Mouse (Mus musculus): ENCODE data around the gene Sept4. TPM values are rescaled to one million over a fixed set of nuclear protein-coding genes. Genes with fewer than 3 reads are reported as not detected.

The Sept4 gene
- polyA plus RNA-seq, 1 experiment from 2014 or later: 11.2 TPM

DNA sequence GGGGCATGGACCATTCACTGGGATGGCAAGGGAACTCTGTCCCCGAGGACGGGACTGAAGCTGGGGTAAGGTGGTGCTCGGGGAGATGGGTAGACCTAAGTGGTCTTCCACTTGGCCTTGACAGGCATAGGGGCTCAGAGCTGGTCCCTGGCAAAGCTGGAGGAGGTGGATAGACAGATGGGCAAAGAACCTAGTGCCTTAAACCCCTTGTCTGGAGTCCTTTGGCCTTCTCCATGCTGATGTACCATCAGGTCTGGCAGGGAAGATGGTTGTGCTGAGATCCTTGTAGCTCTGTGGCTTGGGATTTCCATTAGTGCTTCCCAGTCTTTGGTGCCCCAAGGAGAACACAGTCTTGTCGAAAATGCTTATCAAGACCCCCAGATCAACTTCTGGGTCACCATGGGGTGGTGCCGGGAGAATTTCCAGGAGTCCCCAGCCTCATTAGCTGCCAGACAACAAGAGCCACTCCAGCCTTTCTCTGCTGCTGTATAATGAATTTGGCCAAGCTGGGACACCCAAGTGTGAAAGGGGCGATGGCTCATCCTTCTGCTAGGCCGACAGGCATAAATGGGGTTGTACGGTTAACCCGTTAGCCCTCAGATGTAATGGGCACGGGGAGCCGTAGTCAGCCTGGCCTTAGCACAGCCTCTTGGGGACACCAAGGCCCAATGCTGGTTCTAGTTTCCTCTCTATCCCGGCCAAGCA lies 12.6 kb downstream of the Sept4 start:
- Histone ChIP-seq H3K4me1 (peaks cover 66% of the 10 kb centered on the region), H3K27me3 (ENCODE audit: insufficient read depth, poor library complexity, severe bottlenecking) (peaks cover 18% of the 10 kb centered on the region; the same call in 1 of the 2 replicates), H3K9me3 (no peaks in the 10 kb centered on the region), H3K4me3 (no peak overlapping the region), H3K27ac (no peak overlapping the region; the same call in 1 of the 2 replicates), H3K36me3 (no peaks in the 10 kb centered on the region)
- 79% methylated on average over 12 of the region's 12 CpGs for WGBS
- no peak for DNase-seq (ENCODE audit: low spot score)

DNA sequence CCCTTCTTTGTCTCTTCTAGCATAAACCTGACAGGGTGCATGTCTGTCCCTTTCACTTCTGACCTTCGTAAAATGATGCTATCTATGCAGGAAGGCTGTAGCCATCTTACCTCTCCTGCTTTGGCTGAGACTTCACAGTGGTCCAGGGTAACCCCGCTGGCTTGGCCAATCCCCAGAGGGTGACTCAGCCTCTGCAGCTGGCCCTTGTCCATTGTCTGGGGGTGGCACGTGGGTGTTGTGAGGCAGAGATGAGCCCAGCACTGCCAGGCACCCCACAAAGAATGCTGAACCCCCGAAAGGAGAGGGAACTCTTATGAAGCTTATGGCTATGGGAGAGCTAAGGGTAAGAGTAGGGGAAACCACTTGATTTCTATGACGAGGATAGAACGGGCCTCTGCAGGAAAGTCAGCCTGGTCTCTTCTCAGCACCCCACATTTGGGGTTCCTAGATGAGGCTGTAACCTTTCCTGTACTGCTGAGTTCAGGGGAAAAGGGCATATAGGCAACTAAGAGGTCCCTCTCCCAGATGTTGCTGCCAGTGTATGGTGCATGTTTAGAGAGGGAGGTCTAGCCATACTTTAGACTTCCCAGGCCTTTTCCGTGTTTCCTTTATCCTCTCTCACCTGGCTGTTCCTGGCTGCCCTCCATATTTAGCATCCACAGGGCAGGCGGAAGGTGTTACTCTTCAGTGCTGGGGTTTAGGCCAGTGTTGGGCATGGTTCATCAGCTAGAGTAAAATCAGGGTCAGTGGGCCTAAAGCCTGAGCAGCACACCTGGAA lies 13.4 kb downstream of the Sept4 start:
- Histone ChIP-seq H3K9me3 (no peaks in the 10 kb centered on the region), H3K27ac (no peak overlapping the region), H3K27me3 (ENCODE audit: insufficient read depth, poor library complexity, severe bottlenecking) (peaks cover 18% of the 10 kb centered on the region; the same call in 1 of the 2 replicates), H3K36me3 (no peaks in the 10 kb centered on the region), H3K4me1 (peaks cover 65% of the 10 kb centered on the region), H3K4me3 (no peak overlapping the region)
- DNase-seq (ENCODE audit: low spot score): no peak
- 73% methylated on average over 8 of the region's 8 CpGs for WGBS

DNA sequence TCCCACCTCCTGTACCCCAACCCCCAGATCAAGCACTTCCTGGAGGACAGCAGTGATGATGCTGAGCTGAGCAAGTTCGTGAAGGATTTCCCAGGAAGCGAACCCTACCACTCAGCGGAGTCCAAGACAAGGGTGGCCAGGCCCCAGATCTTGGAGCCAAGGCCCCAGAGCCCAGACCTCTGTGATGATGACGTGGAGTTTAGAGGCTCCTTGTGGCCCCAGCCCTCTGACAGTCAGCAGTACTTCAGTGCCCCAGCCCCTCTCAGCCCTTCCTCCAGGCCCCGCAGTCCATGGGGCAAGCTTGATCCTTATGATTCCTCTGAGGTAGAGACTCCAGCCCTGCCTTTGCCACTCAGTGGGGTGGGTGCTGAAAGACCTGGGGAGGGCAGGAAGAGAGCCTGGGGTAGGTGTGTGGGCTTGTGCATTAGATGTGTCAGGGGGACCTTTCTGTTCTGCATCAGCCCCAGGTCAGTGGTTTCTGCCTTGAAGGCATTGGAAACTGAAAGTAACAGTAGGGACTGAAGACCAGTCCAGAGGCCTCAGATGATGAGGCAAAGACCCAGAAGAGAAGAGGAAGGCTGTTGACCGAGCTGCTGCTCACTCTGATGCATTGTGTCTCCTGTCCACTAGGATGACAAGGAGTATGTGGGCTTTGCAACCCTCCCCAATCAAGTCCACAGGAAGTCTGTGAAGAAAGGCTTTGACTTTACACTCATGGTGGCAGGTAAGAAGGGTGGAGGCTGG lies 14.8 kb downstream of the Sept4 start:
- Histone ChIP-seq H3K4me1 (peaks cover 52% of the 10 kb centered on the region), H3K36me3 (no peaks in the 10 kb centered on the region), H3K9me3 (no peaks in the 10 kb centered on the region), H3K27ac (no peak overlapping the region), H3K27me3 (ENCODE audit: insufficient read depth, poor library complexity, severe bottlenecking) (peaks cover 18% of the 10 kb centered on the region; the same call in 1 of the 2 replicates), H3K4me3 (no peak overlapping the region)
- DNase-seq (ENCODE audit: low spot score): no peak
- 74% methylated on average over 6 of the region's 6 CpGs for WGBS

DNA sequence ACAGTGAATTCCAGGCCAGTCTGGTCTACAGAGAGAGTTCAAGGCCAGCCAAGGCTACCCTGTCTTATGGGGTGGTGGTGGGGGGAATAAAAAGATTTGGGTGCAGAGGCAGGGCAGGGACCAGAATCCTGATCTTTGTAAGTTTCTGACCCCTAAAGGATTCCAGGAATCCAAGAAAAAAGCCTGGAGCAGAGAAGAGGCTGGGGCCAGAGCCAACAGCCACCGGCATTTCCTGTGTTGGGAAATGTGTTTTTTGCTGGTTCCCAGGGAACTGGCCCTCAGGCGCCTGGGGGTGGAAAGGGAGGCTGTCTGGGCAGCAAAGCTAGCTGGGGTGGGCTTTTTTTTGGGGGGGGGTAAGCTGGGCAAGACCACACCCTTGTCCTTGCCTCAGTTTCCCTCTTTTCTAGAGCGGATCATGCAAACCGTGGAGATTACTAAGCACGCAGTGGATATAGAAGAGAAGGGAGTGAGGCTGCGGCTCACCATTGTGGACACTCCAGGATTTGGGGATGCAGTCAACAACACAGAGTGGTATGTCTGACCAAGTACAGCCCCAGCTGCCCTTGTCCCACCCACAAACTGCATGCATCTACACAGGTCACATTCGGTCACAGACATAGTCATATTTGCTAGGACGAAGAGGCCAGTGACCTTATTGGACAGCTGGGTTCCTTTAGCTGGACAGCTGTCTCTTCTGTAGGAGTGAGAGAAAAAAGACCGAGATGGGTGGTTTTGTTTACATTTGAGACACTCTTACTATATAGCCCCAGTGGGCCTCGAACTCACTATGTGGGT lies 16.2 kb downstream of the Sept4 start:
- no peak overlapping the region for H3K4me3 ChIP-seq
- 78% methylated on average over 10 of the region's 10 CpGs for WGBS
- H3K9me3 ChIP-seq: no peaks in the 10 kb centered on the region
- peak overlapping the region; percentile 36; the same call in 1 of the 2 replicates for H3K27ac ChIP-seq
- no peaks in the 10 kb centered on the region for H3K36me3 ChIP-seq
- peaks cover 18% of the 10 kb centered on the region; the same call in 1 of the 2 replicates for H3K27me3 ChIP-seq (ENCODE audit: insufficient read depth, poor library complexity, severe bottlenecking)
- H3K4me1 ChIP-seq: peaks cover 45% of the 10 kb centered on the region
- DNase-seq (ENCODE audit: low spot score): no peak

DNA sequence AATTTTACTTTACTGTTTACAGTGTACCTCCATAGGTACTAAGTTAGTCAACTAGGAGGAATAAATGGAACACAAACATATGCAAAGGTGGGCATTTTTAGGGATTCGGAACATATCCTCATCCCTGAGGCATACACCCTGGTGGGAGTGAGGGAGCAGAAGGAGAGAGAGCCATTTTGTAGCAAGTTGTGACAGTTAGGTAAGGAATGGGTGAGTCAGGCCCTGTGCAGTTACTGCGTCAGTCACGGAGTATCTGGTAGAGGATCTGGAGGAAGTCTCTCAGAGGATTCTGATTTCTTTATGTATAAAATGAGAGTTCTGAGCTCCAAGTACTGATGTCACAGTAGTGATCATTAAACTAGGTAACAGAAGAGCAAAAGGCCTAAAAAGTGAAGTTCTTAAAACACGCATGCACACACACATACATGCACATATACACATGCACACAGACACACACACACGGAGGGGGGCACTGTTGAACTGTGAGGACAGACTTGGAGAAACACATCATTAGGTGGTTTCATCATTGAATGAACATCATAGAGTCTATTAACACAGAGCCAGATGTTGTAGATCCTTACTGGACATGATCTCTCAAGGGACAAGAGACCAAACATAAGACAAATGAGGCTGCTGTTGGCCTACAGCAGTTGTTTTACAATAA lies 18.6 kb downstream of the Sept4 start:
- Histone ChIP-seq H3K27ac (no peak overlapping the region), H3K4me1 (peaks cover 39% of the 10 kb centered on the region), H3K27me3 (ENCODE audit: insufficient read depth, poor library complexity, severe bottlenecking) (no peaks in the 10 kb centered on the region), H3K9me3 (no peaks in the 10 kb centered on the region), H3K4me3 (no peak overlapping the region), H3K36me3 (no peaks in the 10 kb centered on the region)
- WGBS: 87% methylated on average over 5 of the region's 5 CpGs
- no peak for DNase-seq (ENCODE audit: low spot score)

DNA sequence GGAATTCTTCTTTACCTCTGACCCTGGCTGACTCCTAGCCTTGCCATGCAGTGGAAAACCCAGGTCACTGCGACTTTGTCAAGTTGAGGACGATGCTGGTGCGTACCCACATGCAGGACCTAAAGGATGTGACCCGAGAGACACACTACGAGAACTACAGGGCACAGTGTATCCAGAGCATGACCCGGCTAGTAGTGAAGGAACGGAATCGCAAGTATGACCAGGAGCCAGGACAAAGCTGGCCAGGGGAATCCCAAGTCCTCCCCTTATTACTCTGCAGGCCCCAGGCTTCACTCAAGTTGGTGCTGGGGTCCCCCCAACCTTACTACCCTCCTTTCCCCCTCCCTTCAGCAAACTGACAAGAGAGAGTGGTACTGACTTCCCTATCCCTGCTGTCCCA lies 20.9 kb downstream of the Sept4 start:
- no peak overlapping the region for H3K27ac ChIP-seq
- H3K4me1 ChIP-seq: peaks cover 48% of the 10 kb centered on the region
- DNase-seq (ENCODE audit: low spot score): no peak
- H3K9me3 ChIP-seq: no peaks in the 10 kb centered on the region
- peaks cover 10% of the 10 kb centered on the region for H3K36me3 ChIP-seq
- 0 out of 2 replicates have a peak overlapping the region, but pooled peaks have one; percentile 67 for H3K4me3 ChIP-seq
- H3K27me3 ChIP-seq (ENCODE audit: insufficient read depth, poor library complexity, severe bottlenecking): no peaks in the 10 kb centered on the region
- 83% methylated on average over 8 of the region's 8 CpGs for WGBS

DNA sequence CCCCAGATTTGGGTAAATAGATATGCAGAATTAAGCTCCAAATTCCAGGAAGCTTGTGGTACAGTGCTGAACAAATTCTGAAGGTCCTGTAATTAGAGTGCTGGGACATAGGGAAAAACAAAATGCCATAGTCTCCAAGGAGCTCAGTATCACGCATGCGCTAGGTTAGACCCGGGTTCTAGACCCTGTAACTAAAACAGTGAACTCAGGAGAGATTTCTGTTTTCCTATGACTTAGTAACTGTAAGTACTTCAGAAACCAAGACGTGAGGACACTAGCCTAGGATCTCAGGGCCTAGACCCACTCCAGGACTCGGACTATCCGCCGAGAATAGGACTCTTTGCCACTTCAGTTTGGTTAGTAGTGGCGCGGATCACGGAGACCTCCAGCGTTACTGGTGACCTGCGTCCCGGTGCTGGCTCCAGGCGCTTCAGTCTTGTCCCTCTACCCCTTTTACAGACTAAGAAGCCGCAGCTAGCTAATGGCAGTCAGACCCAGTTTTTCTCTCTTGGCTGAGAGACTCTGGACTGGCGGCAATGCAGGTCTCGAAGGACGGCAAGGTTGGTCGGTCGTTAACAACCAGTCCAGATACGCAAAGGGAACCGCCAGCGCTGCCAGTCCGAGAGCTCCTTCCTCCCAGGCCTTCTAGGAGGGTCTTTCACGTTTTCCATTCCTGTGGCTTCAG lies 22.3 kb downstream of the Sept4 start:
- Histone ChIP-seq H3K4me1 (peaks cover 54% of the 10 kb centered on the region), H3K27ac (peak overlapping the region; percentile 92)
- 2% methylated on average over 25 of the region's 25 CpGs for WGBS

DNA sequence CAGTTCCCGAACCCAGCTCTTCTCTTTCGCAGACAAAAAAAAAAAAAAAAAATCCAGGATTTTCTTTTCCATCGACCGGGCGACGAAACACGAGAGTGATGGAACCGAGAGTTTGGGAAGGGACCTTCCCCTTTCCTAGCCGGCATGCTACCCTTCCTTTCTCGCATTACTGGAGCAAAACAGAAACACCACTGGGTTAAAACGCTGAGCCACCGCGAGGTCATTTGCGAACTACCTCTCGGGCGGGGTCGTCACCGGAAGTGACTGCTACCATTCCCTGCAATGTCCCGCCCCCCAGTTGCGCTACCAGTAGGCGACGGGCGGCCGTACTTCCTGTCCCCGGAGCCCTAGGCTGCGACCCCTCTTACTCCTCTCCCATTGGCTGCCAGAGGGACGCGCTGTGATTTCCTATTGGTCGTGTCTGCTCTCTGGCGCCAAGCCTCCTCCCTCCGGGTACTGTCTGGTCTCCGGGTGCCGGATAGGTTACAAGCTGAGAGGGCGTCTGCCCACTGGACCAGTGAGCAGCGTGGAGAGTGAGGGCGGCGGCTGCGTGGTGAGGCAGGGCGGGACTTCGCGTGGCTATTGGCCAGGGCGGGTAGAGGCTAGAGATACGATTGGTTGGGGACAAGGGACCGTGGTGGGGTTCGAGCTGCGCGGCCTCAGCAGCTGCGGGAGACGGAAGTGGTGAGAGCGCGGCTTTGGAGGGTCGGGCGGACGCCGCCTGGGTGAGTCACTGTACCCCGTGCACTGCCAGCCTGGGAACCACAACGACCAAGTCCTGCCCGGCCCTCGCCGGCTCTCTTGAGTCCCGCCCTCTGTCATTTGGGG lies 23.0 kb downstream of the Sept4 start, which contains the start of gene Mtmr4:
TSS of gene Mtmr4 (plus strand) at position 637 of the 828 bp plus-strand sequence.
- H3K36me3 ChIP-seq: peaks cover 12% of the 10 kb centered on the region
- H3K27me3 ChIP-seq (ENCODE audit: insufficient read depth, poor library complexity, severe bottlenecking): no peaks in the 10 kb centered on the region
- peak; percentile 100 for DNase-seq (ENCODE audit: low spot score)
- under 1% methylated on average over 61 of the region's 61 CpGs for WGBS
- H3K4me3 ChIP-seq: peak within 1 kb of the TSS; percentile 67
- H3K27ac ChIP-seq: peak within 1 kb of the TSS; percentile 92
- H3K4me1 ChIP-seq: peaks cover 61% of the 10 kb centered on the region
- H3K9me3 ChIP-seq: no peaks in the 10 kb centered on the region

More for the DNA sequence above, 22.3 kb downstream of the Sept4 start:
- no peaks in the 10 kb centered on the region for H3K27me3 ChIP-seq (ENCODE audit: insufficient read depth, poor library complexity, severe bottlenecking)
- peak; percentile 86 for DNase-seq (ENCODE audit: low spot score)
- H3K9me3 ChIP-seq: no peaks in the 10 kb centered on the region
- H3K36me3 ChIP-seq: peaks cover 11% of the 10 kb centered on the region
- peak overlapping the region; percentile 67 for H3K4me3 ChIP-seq

DNA sequence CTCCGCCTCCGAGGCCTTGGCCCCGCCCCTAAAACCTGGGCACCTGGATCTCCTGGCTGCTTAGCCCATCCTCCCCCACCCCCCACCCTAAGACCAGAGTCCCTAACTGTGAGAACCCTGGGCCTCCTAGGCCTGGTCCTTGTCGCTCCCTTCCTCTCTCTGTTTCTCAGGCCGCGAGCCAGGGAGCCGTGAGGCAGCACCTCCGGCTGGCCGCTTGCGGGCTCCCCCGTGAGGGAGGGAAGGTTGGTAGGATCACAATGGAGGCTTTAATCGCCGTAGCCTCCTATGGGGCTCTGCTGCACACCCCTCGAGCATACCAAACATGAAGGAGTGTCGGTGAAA lies 23.6 kb downstream of the Sept4 start:
- H3K36me3 ChIP-seq: peaks cover 18% of the 10 kb centered on the region
- 0% methylated on average over 14 of the region's 15 CpGs for WGBS
- no peak for DNase-seq (ENCODE audit: low spot score)
- no peaks in the 10 kb centered on the region for H3K27me3 ChIP-seq (ENCODE audit: insufficient read depth, poor library complexity, severe bottlenecking)
- peak overlapping the region; percentile 92 for H3K27ac ChIP-seq
- peaks cover 67% of the 10 kb centered on the region for H3K4me1 ChIP-seq
- peak overlapping the region; percentile 67 for H3K4me3 ChIP-seq
- H3K9me3 ChIP-seq: no peaks in the 10 kb centered on the region

DNA sequence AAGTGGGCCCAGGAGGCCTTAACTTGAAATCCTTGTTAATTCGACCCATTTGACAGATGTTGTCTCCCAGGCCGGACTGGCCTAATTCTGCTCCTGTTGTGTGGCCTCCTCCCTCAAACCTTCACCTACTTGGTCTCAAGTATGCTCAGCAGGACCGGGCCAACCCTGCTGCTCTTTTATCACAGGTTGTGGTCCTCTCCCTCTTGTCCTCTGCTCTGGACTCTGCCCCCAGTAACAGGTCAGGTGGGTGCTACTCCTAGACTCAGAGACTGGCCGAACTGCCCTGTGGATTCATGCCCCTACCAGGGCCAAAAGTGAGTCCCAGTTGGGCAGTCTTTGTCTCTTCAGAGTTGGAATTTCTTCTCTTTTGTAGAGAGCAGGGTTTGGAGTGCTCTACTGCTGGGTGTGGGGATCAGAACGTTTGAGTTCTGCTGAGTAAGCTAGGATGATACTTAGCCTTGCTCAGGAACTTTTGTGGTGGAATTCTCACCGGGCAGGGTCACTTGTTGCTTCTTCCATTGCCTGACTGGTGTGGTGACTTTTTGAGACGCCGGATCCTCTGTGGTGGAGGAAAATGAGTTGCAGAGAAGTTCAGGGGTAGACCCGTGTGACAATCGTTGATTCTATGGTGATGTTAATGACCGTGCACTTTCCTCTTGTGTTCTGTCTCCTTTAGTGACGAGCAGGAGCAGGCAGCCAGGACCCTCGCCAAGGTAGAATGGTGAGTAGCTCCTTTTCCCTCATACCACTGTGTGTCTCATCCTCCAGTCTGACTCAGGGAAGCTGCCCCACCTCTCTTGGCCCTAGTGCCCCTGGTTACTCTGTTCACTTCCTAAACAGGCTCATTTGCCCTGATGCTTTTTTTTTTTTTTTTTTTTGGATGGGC lies 24.3 kb downstream of the Sept4 start:
- Histone ChIP-seq H3K9me3 (no peaks in the 10 kb centered on the region), H3K4me3 (peak overlapping the region; percentile 67), H3K36me3 (peaks cover 24% of the 10 kb centered on the region), H3K4me1 (peaks cover 69% of the 10 kb centered on the region), H3K27me3 (ENCODE audit: insufficient read depth, poor library complexity, severe bottlenecking) (no peaks in the 10 kb centered on the region), H3K27ac (peak overlapping the region; percentile 92)
- 45% methylated on average over 13 of the region's 13 CpGs for WGBS
- DNase-seq (ENCODE audit: low spot score): no peak

Data from heart, embryonic 10.5 days (tissue).